Mouse (Mus musculus): Measurements from ENCODE around the gene Inpp1. TPM values are rescaled to one million over a fixed set of nuclear protein-coding genes. Genes with fewer than 3 reads are reported as not detected.
"Not testable (repeated sequence)": the region's sequence is repeated elsewhere in the genome, so short reads cannot be mapped to it uniquely, and the experiment has no call there.

Inpp1 gene
- polyA plus RNA-seq (2015; fragmentation: Nextera tagmentation; extraction: Ambion mirVana): 17.7 and 18.8 TPM in 2 replicates

DNA sequence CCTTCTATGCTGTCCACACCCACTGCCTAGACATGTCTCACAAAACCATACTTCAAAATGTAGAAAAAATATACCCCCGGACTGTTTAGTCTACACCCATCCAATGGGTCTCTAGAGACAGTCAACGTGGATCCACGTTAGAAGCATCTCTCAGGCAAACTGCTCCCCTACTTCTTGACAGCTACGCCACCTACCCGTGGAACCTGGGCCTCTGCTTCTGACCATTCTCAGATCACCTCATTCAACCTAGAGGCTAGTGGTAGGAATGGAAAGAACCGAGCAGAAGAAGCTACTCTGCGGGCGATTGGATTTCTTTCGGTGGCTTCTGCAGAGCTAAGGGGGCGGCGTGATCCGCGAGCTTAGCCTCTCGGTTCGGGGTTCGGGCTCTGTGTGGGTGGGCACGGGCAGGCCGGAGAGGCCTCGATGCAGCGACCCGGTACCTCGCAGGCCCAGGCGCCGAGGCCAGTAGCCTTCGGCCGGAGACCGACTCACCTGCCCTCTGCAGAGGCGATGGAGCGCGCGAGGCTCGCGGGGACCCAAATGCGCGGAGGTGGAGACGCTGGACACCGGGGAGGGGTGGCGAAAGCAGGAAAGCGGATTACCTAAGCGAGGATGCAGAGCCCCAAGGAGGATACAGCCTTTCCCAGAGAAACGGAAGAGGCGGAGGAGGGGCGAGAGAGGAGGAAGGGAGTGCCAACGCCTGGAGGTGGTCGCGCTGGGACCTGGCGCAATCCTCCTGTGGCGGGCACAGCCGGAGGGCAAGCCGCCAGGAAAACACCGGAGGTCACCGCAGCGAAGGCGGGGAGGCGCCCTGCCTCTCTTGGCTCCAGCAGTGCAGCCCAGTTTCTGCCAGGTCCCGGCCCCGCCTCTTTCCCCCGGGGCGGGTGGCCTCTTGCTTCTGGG, at the start of gene Inpp1:
Inpp1 (minus strand) TSS at position 779 of the 903 bp plus-strand sequence.
- Histone ChIP-seq H3K36me3 (ENCODE audit: control insufficient read depth, insufficient read depth, low read length) (no peaks in the 10 kb centered on the region), H3K27ac (ENCODE audit: low read length) (peak within 1 kb of the TSS; percentile 38), H3K4me3 (ENCODE audit: low read length) (peak within 1 kb of the TSS; percentile 70), H3K27me3 (replicated peaks; ENCODE audit: control insufficient read depth, insufficient read depth, low read length) (no peaks in the 10 kb centered on the region), H3K9ac (ENCODE audit: low read depth, low read length) (peak within 1 kb of the TSS; percentile 82), H3K9me3 (ENCODE audit: control insufficient read depth, low read length) (no peaks in the 10 kb centered on the region), H3K4me2 (ENCODE audit: low read depth, low read length) (peak within 1 kb of the TSS; percentile 69), H3K4me1 (ENCODE audit: control insufficient read depth, insufficient read depth, low read length) (peaks cover 11% of the 10 kb centered on the region)
- WGBS: under 1% methylated on average over 55 of the region's 59 CpGs
- ATAC-seq: peak; percentile 90

DNA sequence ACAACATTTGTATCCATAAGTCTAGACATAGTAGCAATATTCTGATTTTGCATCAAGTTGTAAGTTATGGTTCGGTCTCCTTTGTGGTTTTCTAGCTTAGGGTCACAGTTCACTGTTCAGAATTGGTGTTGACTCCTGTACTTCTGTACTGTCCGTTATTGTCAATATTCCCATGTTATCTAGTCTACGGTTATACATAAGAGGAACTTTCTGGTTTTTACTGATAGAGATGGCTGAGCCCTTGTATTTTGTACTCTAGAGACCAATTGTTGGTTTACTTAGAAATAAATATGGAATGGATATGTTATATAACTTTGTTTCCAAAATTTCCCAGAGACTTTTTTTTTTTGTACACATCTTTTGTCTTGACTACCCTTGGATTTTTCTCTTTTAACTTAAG, 48.5 kb upstream of the Inpp1 start:
- no peak overlapping the region for H3K9ac ChIP-seq (ENCODE audit: low read depth, low read length)
- H3K27me3 ChIP-seq (replicated peaks; ENCODE audit: control insufficient read depth, insufficient read depth, low read length): no peaks in the 10 kb centered on the region
- peaks cover 2% of the 10 kb centered on the region; the same call in 1 of the 2 replicates for H3K36me3 ChIP-seq (ENCODE audit: control insufficient read depth, insufficient read depth, low read length)
- H3K9me3 ChIP-seq (ENCODE audit: control insufficient read depth, low read length): no peaks in the 10 kb centered on the region
- H3K4me1 ChIP-seq (ENCODE audit: control insufficient read depth, insufficient read depth, low read length): no peaks in the 10 kb centered on the region
- H3K4me3 ChIP-seq (ENCODE audit: low read length): no peak overlapping the region
- no peak for ATAC-seq
- H3K27ac ChIP-seq (ENCODE audit: low read length): no peak overlapping the region
- WGBS: 95% methylated on average over 3 of the region's 3 CpGs
- H3K4me2 ChIP-seq (ENCODE audit: low read depth, low read length): no peak overlapping the region

DNA sequence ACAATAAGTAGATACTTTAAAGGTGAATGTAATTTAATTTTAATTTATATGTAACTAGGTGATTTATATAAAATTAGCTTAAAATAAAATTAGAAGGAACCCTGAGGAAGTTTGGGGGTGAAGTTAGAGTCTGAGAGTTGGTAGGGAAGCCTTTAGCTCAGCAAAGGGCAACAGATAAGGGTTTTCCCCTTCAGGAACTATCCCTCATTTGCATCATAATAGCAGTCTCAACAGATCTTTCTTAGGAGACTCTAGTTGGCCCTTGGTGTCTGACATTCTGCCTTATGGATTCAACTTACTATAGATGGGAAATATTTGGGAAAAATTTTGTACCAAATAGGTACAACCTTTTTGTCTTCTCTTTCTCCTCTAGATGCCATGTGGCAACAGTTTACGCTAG, 46.7 kb upstream of the Inpp1 start:
- Histone ChIP-seq H3K4me2 (ENCODE audit: low read depth, low read length) (no peak overlapping the region), H3K9ac (ENCODE audit: low read depth, low read length) (no peak overlapping the region), H3K36me3 (ENCODE audit: control insufficient read depth, insufficient read depth, low read length) (peaks cover 2% of the 10 kb centered on the region; the same call in 1 of the 2 replicates), H3K4me3 (ENCODE audit: low read length) (no peak overlapping the region), H3K27me3 (replicated peaks; ENCODE audit: control insufficient read depth, insufficient read depth, low read length) (no peaks in the 10 kb centered on the region), H3K4me1 (ENCODE audit: control insufficient read depth, insufficient read depth, low read length) (no peaks in the 10 kb centered on the region), H3K27ac (ENCODE audit: low read length) (no peak overlapping the region), H3K9me3 (ENCODE audit: control insufficient read depth, low read length) (no peaks in the 10 kb centered on the region)
- 87% methylated on average over 1 of the region's 1 CpGs for WGBS
- no peak for ATAC-seq

DNA sequence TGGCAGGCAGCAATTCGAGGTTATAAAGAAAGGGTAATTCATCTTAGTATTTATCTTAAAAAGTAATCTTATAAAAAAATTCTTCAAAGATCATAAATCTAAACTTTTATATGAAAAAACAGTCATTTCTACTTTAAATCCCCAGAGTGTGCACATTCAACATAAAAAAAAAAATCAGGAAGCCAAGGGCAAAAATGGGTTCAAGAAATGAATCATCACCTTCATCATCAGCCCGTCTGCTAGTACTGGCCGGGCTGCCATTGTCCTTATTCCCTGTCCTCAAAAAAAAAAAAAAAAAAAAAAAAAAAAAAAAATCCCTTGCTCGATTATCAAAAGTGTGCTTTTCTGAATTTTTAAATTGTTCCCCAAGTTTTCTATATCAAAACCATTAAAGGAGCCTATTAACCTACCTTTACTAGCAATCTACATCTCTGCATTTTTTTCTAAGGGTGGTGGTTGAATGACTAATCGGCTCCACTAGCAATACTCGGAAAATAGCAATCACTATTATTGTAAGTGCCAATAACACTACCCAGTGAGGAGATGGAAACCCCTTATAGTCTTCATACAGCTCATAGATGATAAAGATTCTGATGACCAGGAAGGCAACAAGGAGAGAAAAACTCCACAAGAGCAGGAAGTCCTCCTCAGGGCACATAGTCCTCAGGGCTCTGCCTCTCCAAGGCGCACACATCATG, 38.6 kb upstream of the Inpp1 start:
- WGBS: 82% methylated on average over 7 of the region's 7 CpGs
- H3K27me3 ChIP-seq (replicated peaks; ENCODE audit: control insufficient read depth, insufficient read depth, low read length): no peaks in the 10 kb centered on the region
- ATAC-seq: no peak

DNA sequence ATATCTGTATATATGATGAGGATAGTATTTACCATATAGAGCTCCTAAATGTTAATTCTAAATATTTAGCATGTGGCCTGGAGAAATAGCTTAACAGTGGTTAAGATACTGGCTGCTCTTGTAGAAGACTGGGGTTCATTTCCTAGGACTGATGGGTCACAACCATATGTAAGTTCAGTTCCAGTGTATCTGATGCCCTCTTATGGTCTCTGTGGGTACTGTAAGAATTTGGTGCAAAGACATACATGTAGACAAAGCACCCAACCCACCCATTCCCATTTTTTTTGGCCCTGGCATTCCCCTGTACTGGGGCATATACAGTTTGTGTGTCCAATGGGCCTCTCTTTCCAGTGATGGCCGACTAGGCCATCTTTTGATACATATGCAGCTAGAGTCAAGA, 36.5 kb upstream of the Inpp1 start:
- H3K4me1 ChIP-seq (ENCODE audit: control insufficient read depth, insufficient read depth, low read length); H3K4me2 ChIP-seq (ENCODE audit: low read depth, low read length); H3K9me3 ChIP-seq (ENCODE audit: control insufficient read depth, low read length); H3K9ac ChIP-seq (ENCODE audit: low read depth, low read length); H3K27ac ChIP-seq (ENCODE audit: low read length); H3K4me3 ChIP-seq (ENCODE audit: low read length); H3K27me3 ChIP-seq (replicated peaks; ENCODE audit: control insufficient read depth, insufficient read depth, low read length); H3K36me3 ChIP-seq (ENCODE audit: control insufficient read depth, insufficient read depth, low read length): not testable (repeated sequence)
- no CpG with 5 or more reads among the region's 1 CpGs for WGBS
- 0 out of 2 replicates have a peak, but pooled peaks have one; percentile 53 for ATAC-seq

More for the DNA sequence above, 38.6 kb upstream of the Inpp1 start:
- H3K27ac ChIP-seq (ENCODE audit: low read length): no peak overlapping the region
- no peak overlapping the region for H3K4me3 ChIP-seq (ENCODE audit: low read length)
- no peaks in the 10 kb centered on the region for H3K9me3 ChIP-seq (ENCODE audit: control insufficient read depth, low read length)
- no peaks in the 10 kb centered on the region for H3K36me3 ChIP-seq (ENCODE audit: control insufficient read depth, insufficient read depth, low read length)
- H3K4me1 ChIP-seq (ENCODE audit: control insufficient read depth, insufficient read depth, low read length): no peaks in the 10 kb centered on the region
- no peak overlapping the region for H3K9ac ChIP-seq (ENCODE audit: low read depth, low read length)
- no peak overlapping the region for H3K4me2 ChIP-seq (ENCODE audit: low read depth, low read length)

DNA sequence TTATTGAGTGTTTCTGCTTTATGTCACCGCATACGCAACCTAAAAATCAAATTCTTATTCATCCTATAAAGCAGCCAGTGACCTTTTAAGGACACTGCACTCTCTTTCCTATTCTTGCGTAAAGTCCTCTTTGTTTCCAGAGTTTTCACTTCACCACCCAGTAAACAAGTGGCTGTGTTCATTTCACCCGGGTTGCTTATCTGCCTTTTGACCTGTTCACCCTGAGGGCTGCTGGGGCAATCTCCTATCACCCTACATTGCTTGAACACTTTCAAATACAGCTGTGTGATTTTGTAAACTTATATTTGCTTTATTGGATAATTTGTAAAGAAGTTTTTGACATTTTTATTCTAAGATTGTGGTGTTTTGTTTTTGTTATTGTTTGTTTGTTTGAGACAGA, 31.9 kb upstream of the Inpp1 start:
- ATAC-seq: no peak
- H3K36me3 ChIP-seq (ENCODE audit: control insufficient read depth, insufficient read depth, low read length): no peaks in the 10 kb centered on the region
- no peak overlapping the region for H3K4me2 ChIP-seq (ENCODE audit: low read depth, low read length)
- WGBS: 73% methylated on average over 4 of the region's 4 CpGs
- no peak overlapping the region for H3K27ac ChIP-seq (ENCODE audit: low read length)
- no peak overlapping the region for H3K9ac ChIP-seq (ENCODE audit: low read depth, low read length)
- H3K4me1 ChIP-seq (ENCODE audit: control insufficient read depth, insufficient read depth, low read length): peaks cover 7% of the 10 kb centered on the region; the same call in 1 of the 2 replicates
- H3K27me3 ChIP-seq (replicated peaks; ENCODE audit: control insufficient read depth, insufficient read depth, low read length): no peaks in the 10 kb centered on the region
- H3K4me3 ChIP-seq (ENCODE audit: low read length): no peak overlapping the region
- no peaks in the 10 kb centered on the region for H3K9me3 ChIP-seq (ENCODE audit: control insufficient read depth, low read length)

DNA sequence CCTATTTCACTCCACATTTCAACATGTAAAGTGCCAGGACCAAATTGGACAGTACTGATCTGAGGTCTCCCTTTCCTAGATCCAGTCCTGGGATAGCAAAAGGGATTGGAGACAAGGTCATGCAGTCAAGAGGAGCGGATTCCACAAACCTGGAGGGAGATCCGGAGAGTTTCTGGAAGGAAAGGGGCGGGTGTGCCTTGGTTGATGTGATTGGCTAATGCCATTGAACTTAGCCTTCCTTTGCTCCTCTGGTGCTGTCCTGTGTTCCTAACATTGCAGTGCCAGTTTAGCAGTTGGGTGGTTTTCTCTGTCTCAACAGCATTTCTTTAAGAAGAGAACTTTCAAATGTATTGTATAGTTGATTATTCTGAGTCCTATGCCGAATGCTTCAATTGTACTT, 29.1 kb upstream of the Inpp1 start:
- ATAC-seq: no peak
- H3K4me1 ChIP-seq (ENCODE audit: control insufficient read depth, insufficient read depth, low read length): peaks cover 7% of the 10 kb centered on the region; the same call in 1 of the 2 replicates
- no peaks in the 10 kb centered on the region for H3K36me3 ChIP-seq (ENCODE audit: control insufficient read depth, insufficient read depth, low read length)
- H3K9ac ChIP-seq (ENCODE audit: low read depth, low read length): no peak overlapping the region
- no peak overlapping the region for H3K4me3 ChIP-seq (ENCODE audit: low read length)
- H3K9me3 ChIP-seq (ENCODE audit: control insufficient read depth, low read length): no peaks in the 10 kb centered on the region
- H3K4me2 ChIP-seq (ENCODE audit: low read depth, low read length): no peak overlapping the region
- no peak overlapping the region for H3K27ac ChIP-seq (ENCODE audit: low read length)
- 93% methylated on average over 4 of the region's 4 CpGs for WGBS
- no peaks in the 10 kb centered on the region for H3K27me3 ChIP-seq (replicated peaks; ENCODE audit: control insufficient read depth, insufficient read depth, low read length)

DNA sequence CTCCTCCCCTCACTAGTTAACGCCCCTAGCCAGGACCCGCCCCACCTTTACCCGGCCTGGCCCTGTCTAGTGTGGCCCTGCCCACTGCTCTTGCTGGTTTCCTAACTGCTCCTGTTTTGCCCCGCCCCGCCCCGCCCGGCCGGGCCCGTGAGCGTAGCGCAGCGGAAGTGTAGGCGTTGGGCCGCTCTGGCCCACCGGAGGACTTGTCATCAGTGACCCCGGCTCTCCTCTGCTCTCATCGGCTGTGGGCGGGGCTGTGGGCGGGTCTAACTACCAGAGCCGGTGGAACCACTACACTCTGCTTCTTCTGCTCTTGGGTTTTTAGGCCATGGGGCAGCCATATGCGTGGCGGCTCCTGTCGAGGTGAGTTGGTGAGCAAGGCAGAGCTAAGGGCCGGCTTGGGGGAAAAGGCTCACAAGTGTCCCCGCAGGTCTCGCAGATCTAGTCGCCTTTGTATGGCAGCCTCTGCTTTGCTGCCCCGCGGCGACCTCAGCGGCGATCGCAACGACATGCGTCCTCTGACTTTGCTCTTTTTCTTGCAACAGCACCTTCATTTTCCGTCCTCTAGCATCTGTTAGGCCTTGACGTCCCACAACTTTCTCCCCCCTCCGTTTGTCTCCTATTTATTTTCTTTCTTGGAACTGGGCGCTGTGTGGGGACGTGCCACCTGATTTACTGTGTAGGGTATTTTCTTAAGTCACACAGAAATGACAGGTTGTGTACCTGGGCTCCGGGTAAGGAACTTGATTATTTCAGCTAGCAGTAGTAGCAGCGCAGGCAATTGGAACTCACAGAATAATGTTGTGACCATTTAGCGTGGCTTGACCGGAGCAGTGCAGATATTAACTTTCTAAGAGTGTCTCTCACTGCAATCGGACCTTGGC, 27.5 kb upstream of the Inpp1 start, which contains the start of gene Hibch:
Hibch (plus strand) TSS at position 148 of the 884 bp plus-strand sequence.
- 3% methylated on average over 45 of the region's 45 CpGs for WGBS
- H3K36me3 ChIP-seq (ENCODE audit: control insufficient read depth, insufficient read depth, low read length): no peaks in the 10 kb centered on the region
- peak within 1 kb of the TSS; percentile 69 for H3K4me3 ChIP-seq (ENCODE audit: low read length)
- ATAC-seq: peak; percentile 100
- H3K9me3 ChIP-seq (ENCODE audit: control insufficient read depth, low read length): no peaks in the 10 kb centered on the region
- H3K9ac ChIP-seq (ENCODE audit: low read depth, low read length): peak within 1 kb of the TSS; percentile 79
- H3K27me3 ChIP-seq (replicated peaks; ENCODE audit: control insufficient read depth, insufficient read depth, low read length): no peaks in the 10 kb centered on the region
- peak within 1 kb of the TSS; percentile 69 for H3K27ac ChIP-seq (ENCODE audit: low read length)
- peaks cover 7% of the 10 kb centered on the region; the same call in 1 of the 2 replicates for H3K4me1 ChIP-seq (ENCODE audit: control insufficient read depth, insufficient read depth, low read length)
- H3K4me2 ChIP-seq (ENCODE audit: low read depth, low read length): peak within 1 kb of the TSS; percentile 89
